In genomic region chr2:61592699-61593029, GRCm38 (mm10) we compare ENCODE assay signal across 8 mouse cellular contexts. TPM values are rescaled to one million over a fixed set of nuclear protein-coding genes. Genes with fewer than 3 reads are reported as not detected.
DNase-seq lines count a peak whose midpoint lies in the region; ATAC-seq and TF ChIP-seq lines count a peak whose summit lies in the region.

No protein-coding gene starts in this region.

- peak overlapping the region; percentile 81 for H3K4me2 ChIP-seq in heart, embryonic 11.5 days
- peak overlapping the region; percentile 78 for H3K4me2 ChIP-seq in forebrain, embryonic 15.5 days (replicated peaks)
- no peak overlapping the region; the same call in 1 of the 2 replicates for H3K4me2 ChIP-seq in liver, embryonic 13.5 days

- H3K36me3 ChIP-seq in heart, embryonic 11.5 days (ENCODE audit: control insufficient read depth, insufficient read depth, low read length): no peaks in the 10 kb centered on the region
- H3K36me3 ChIP-seq in C2C12 (ENCODE audit: control insufficient read depth, insufficient read depth): no peaks in the 10 kb centered on the region
- no peaks in the 10 kb centered on the region for H3K36me3 ChIP-seq in forebrain, embryonic 15.5 days
- no peaks in the 10 kb centered on the region for H3K36me3 ChIP-seq in liver, embryonic 13.5 days

- WGBS in heart, embryonic 11.5 days (ENCODE audit: insufficient replicate concordance): 15% methylated on average over 5 of the region's 5 CpGs
- WGBS in forebrain, embryonic 15.5 days: 17% methylated on average over 5 of the region's 5 CpGs
- 13% methylated on average over 5 of the region's 5 CpGs for WGBS in liver, embryonic 13.5 days (ENCODE audit: insufficient replicate concordance)

- H3K79me2 ChIP-seq in C2C12 (ENCODE audit: control insufficient read depth, insufficient read depth): peaks cover 54% of the 10 kb centered on the region

- no peaks in the 10 kb centered on the region for H3K9me3 ChIP-seq in heart, embryonic 11.5 days (replicated peaks; ENCODE audit: control insufficient read depth, low read length)
- H3K9me3 ChIP-seq in forebrain, embryonic 15.5 days: no peaks in the 10 kb centered on the region
- H3K9me3 ChIP-seq in liver, embryonic 13.5 days (replicated peaks): no peaks in the 10 kb centered on the region

- no peak overlapping the region; the same call in 1 of the 2 replicates for H3K9ac ChIP-seq in heart, embryonic 11.5 days (ENCODE audit: low read depth, low read length)
- H3K9ac ChIP-seq in forebrain, embryonic 15.5 days (replicated peaks): peak overlapping the region; percentile 66; the same call in 1 of the 2 replicates
- H3K9ac ChIP-seq in liver, embryonic 13.5 days: no peak overlapping the region

- peak overlapping the region; percentile 94; the same call in 1 of the 2 replicates for H3K27ac ChIP-seq in heart, embryonic 11.5 days (ENCODE audit: low read depth, low read length)
- no peak overlapping the region for H3K27ac ChIP-seq in forebrain, embryonic 15.5 days (replicated peaks)
- H3K27ac ChIP-seq in liver, embryonic 13.5 days: peak overlapping the region; percentile 61

- no peak for TF ChIP-seq CTCF in C2C12 (IDR thresholded peaks at IDR 0.05; ENCODE audit: control insufficient read depth, insufficient read depth, insufficient read length)

- H3K79me3 ChIP-seq in C2C12 (ENCODE audit: low read depth): peaks cover 32% of the 10 kb centered on the region

- no peaks in the 10 kb centered on the region for H3K4me1 ChIP-seq in heart, embryonic 11.5 days (ENCODE audit: control insufficient read depth, insufficient read depth, low read length)
- H3K4me1 ChIP-seq in forebrain, embryonic 15.5 days: peaks cover 10% of the 10 kb centered on the region
- H3K4me1 ChIP-seq in liver, embryonic 13.5 days (replicated peaks): peaks cover 29% of the 10 kb centered on the region

- H3K27me3 ChIP-seq in heart, embryonic 11.5 days (ENCODE audit: control insufficient read depth, insufficient read depth, low read length): no peaks in the 10 kb centered on the region
- H3K27me3 ChIP-seq in C2C12 (ENCODE audit: control insufficient read depth, insufficient read depth, insufficient read length): no peaks in the 10 kb centered on the region
- H3K27me3 ChIP-seq in forebrain, embryonic 15.5 days: no peaks in the 10 kb centered on the region
- no peaks in the 10 kb centered on the region for H3K27me3 ChIP-seq in liver, embryonic 13.5 days

- H3ac ChIP-seq in C2C12 (ENCODE audit: control insufficient read depth, insufficient read length, low read depth): no peak overlapping the region

- peak overlapping the region; percentile 85 for H3K4me3 ChIP-seq in heart, embryonic 11.5 days (ENCODE audit: low read depth, low read length)
- H3K4me3 ChIP-seq in C2C12 (ENCODE audit: insufficient read depth, poor library complexity, severe bottlenecking): peak overlapping the region; percentile 91
- peak overlapping the region; percentile 66 for H3K4me3 ChIP-seq in forebrain, embryonic 15.5 days
- H3K4me3 ChIP-seq in liver, embryonic 13.5 days (replicated peaks): peak overlapping the region; percentile 97; the same call in 1 of the 2 replicates

- no peak for DNase-seq in heart, adult 8-10 months (ENCODE audit: low spot score)
- no peak for DNase-seq in liver, embryonic 13.5 days
- no peak for DNase-seq in adrenal gland, postnatal 10 days
- no peak for DNase-seq in yolk sac, embryonic 10.5 days (ENCODE audit: low spot score)
- no peak for DNase-seq in spleen, postnatal 14 days (ENCODE audit: low spot score in 2 of 2)

- no peak for ATAC-seq in heart, embryonic 11.5 days (replicated peaks; ENCODE audit: insufficient number of reproducible peaks, low FRiP score, low TSS enrichment)
- ATAC-seq in forebrain, embryonic 15.5 days (replicated peaks): no peak
- peak; percentile 0; the same call in 1 of the 2 replicates for ATAC-seq in liver, embryonic 13.5 days (ENCODE audit: low read depth)

TF ChIP-seq in C2C12, 6 proteins besides CTCF, POLR2A, EP300 and RAD21:
- no peak for TF ChIP-seq MAX (IDR thresholded peaks at IDR 0.05)
- no peak for TF ChIP-seq CEBPB (IDR thresholded peaks at IDR 0.05; ENCODE audit: low read depth)
- no peak for TF ChIP-seq MYOG (IDR thresholded peaks at IDR 0.05; ENCODE audit: control insufficient read depth, extremely low read depth, insufficient read length)
- TF ChIP-seq MYOD1 (IDR thresholded peaks at IDR 0.05; ENCODE audit: control insufficient read depth, insufficient read length, low read depth): no peak
- TF ChIP-seq FOSL1 (IDR thresholded peaks at IDR 0.05; ENCODE audit: insufficient read depth, low read length, poor library complexity, severe bottlenecking): no peak
- no peak for TF ChIP-seq USF1 (IDR thresholded peaks at IDR 0.05; ENCODE audit: low read depth)

RNA-seq across cellular contexts. Expression of gene Tank, which starts 14.3 kb away (rescaled TPM):
- polyA plus RNA-seq in heart, embryonic 11.5 days (2014; fragmentation: Nextera tagmentation; extraction: Ambion mirVana): 27.3 TPM in 2 replicates
- 10 to 100 TPM; 16.8 to 21.4 (median 17.5) TPM for total RNA-seq in heart, adult 8-10 months (2022)
- 8.5 TPM for polyA plus RNA-seq in C2C12 (2012; fragmentation: generic; extraction: Trizol)
- polyA plus RNA-seq in forebrain, embryonic 15.5 days (2015; fragmentation: Nextera tagmentation; extraction: Ambion mirVana): 28.9 and 29.9 TPM in 2 replicates
- polyA plus RNA-seq in liver, embryonic 13.5 days (2015; fragmentation: Nextera tagmentation; extraction: Ambion mirVana): 24.1 and 32.7 TPM in 2 replicates
- total RNA-seq in adrenal gland, postnatal 10 days (2021): 10 to 100 TPM; 36.8 to 37.2 TPM
